Mouse (Mus musculus): ENCODE measurements at regions not wholly inside any gene's neighbourhood (a gene's known extent, or its start where the extent isn't known, plus 50 kb on each side); places are given as distances from the start of the nearest gene placed in this dataset.

- DNase-seq (ENCODE audit: low read depth), result no peak
Observed at GRCm38 (mm10) chr3:15200990-15201389, 131.1 kb downstream of the Gm9733 start.

- DNase-seq (ENCODE audit: low read depth), result no peak
Observed at GRCm38 (mm10) chr3:15202760-15203159, 129.3 kb downstream of the Gm9733 start.

- no peak for DNase-seq (ENCODE audit: low read depth)
Observed at GRCm38 (mm10) chr3:15205266-15206229, 126.6 kb downstream of the Gm9733 start.

GRCm38 (mm10) chr3:15212357-15212756 is 119.7 kb downstream of the Gm9733 start:
- no peak for DNase-seq (ENCODE audit: low read depth)

- no peak for DNase-seq (ENCODE audit: low read depth)
Observed at GRCm38 (mm10) chr3:15217591-15217990, 114.5 kb downstream of the Gm9733 start.

DNA sequence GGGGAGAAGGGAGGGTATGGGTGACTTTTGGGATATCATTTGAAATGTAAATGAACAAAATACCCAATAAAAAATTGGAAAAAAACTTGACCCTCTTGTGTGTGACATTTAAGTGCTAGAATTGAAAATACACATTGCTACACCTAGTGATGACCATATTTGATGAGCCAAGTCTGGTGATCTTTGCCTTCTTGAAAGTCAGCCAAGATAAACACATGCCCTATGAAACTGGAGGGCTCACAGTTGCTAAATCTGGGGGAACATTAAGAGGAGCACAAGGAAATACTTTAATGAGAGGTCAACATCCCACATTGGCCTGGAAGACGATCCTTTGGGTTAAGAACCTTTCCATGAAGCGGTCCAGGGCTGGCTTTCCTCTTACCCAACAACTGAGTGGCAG is 112.8 kb downstream of the Gm9733 start:
- DNase-seq (ENCODE audit: low read depth), result no peak

GRCm38 (mm10) chr3:15223266-15223665 is 108.8 kb downstream of the Gm9733 start:
- DNase-seq (ENCODE audit: low read depth), result no peak

DNA sequence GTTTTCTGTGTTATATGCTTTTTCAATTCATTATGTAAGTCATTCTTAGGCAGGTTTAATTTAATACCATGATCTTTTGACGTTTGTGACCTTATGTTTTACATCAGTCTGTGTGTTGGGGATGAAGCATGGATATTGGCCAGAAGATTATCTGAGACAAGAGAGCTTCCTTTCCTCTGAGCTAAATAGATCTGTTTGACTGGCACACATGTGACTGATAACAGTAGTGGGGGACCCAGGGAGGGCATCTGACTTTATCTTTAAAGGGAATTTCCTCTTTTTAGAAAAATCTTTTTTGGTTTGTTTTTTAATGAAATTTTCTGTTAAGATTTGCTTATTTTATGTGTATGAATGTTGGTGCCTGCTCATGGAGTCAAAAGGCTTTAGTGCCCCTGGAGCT is 107.7 kb downstream of the Gm9733 start:
- DNase-seq (ENCODE audit: low read depth), result no peak

- DNase-seq (ENCODE audit: low read depth), result no peak
Observed at GRCm38 (mm10) chr3:15228641-15229040, 103.5 kb downstream of the Gm9733 start.

DNA sequence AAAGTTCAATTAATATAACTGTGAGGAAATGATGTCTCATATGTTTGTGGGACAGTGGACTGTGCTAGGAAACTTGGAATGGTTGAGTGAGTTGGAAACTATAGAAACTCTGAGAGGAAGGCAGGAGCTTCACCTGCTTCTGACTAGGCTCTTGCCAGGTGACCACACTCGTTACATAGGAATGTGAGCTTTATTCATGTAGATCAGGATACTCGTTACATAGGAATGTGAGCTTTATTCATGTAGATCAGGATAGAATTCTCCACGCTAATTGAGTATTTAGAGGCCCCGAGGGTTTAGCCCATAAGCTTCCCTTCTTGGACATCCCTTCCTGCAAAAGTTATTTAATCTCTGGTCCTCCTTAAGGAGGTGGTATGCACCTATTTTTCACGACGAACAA is 101.9 kb downstream of the Gm9733 start:
- no peak for DNase-seq (ENCODE audit: low read depth)

GRCm38 (mm10) chr3:15231433-15231832 is 100.7 kb downstream of the Gm9733 start:
- no peak for DNase-seq (ENCODE audit: low read depth)

- DNase-seq (ENCODE audit: low read depth), result no peak
Observed at GRCm38 (mm10) chr3:15237817-15238432, 94.2 kb downstream of the Gm9733 start.

- DNase-seq (ENCODE audit: low read depth), result no peak
Observed at GRCm38 (mm10) chr3:15242388-15242787, 89.7 kb downstream of the Gm9733 start.

DNA sequence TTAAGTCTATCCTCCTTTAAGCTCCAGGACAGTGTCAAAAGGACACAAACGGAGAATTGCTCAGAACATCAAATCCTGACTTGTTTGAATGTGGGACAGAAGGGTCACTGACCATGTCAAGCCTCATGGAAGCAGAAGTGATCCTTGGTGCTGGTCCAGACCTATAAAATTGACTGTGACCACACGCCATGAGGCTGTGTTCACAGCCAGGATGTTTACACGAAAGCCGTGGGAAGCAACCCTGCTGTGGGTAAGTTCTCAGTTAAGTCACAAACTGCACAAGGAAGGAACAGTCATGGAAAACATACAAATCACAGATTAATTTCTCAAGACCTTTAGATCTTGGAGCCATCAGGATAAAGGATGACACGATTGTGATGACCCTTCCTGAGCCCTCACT is 88.5 kb downstream of the Gm9733 start:
- no peak for DNase-seq (ENCODE audit: low read depth)

GRCm38 (mm10) chr3:15244999-15245398 is 87.1 kb downstream of the Gm9733 start:
- DNase-seq (ENCODE audit: low read depth), result no peak
